Mouse (Mus musculus) embryonic facial prominence, embryonic 14.5 days (tissue): ENCODE data around the gene Atg16l1. TPM values are rescaled to one million over a fixed set of nuclear protein-coding genes. Genes with fewer than 3 reads are reported as not detected.

ENCODE experiments used
- ATAC-seq: fragments of 200-750 bp; cut with Nextera tagmentation; 2 replicates; pipeline ENCODE4 v1.8.0; 2017; ENCODE audit warnings: low read depth, moderate number of reproducible peaks, moderate TSS enrichment
- DNase-seq: peaks from one replicate; pipeline ENCODE4 v3.0.0-alpha.2; 2015; ENCODE audit warnings: low spot score
- H3K27ac ChIP-seq: fragments of 300-500 bp; sonication (generic); replicated peaks from 2 replicates; pipeline ENCODE4 v1.5.1; 2014; ENCODE audit warnings: low read depth, mild to moderate bottlenecking, low read length, moderate library complexity
- H3K27me3 ChIP-seq: fragments of 300-500 bp; sonication (generic); replicated peaks from 2 replicates; pipeline ENCODE4 v1.6.1; 2014; ENCODE audit warnings: low read length; ENCODE audit not compliant: control insufficient read depth, insufficient read depth
- H3K36me3 ChIP-seq: fragments of 300-500 bp; sonication (generic); 2 replicates; pipeline ENCODE4 v1.6.1; 2014; ENCODE audit warnings: low read length, mixed read lengths; ENCODE audit not compliant: control insufficient read depth, insufficient read depth
- H3K4me1 ChIP-seq: fragments of 300-500 bp; sonication (generic); 2 replicates; pipeline ENCODE4 v1.6.1; 2014; ENCODE audit warnings: antibody characterized with exemption, low read length; ENCODE audit not compliant: control insufficient read depth, insufficient read depth
- H3K4me2 ChIP-seq: fragments of 300-500 bp; sonication (generic); 2 replicates; pipeline ENCODE4 v1.6.1; 2014; ENCODE audit warnings: low read depth, mild to moderate bottlenecking, low read length, moderate library complexity, mixed read lengths
- H3K4me3 ChIP-seq: fragments of 300-500 bp; sonication (generic); 2 replicates; pipeline ENCODE4 v1.5.1; 2014; ENCODE audit warnings: low read depth, mild to moderate bottlenecking, low read length
- H3K9ac ChIP-seq: fragments of 300-500 bp; sonication (generic); 2 replicates; pipeline ENCODE4 v1.6.1; 2014; ENCODE audit warnings: low read depth, mild to moderate bottlenecking, low read length, moderate library complexity, mixed read lengths
- H3K9me3 ChIP-seq: fragments of 300-500 bp; sonication (generic); 2 replicates; pipeline ENCODE4 v1.6.1; 2016; ENCODE audit warnings: low read length; ENCODE audit not compliant: control insufficient read depth
- WGBS: fragments of 180-500 bp; shearing (Covaris S2); extraction: QIAGEN DNeasy Blood & Tissue Kit; methylation state at CpG from one replicate; pipeline ENCODE4 v1.1.7; 2014; 5-methylcytosine and 5-hydroxymethylcytosine counted together
- polyA plus RNA-seq: library from polyadenylated mRNA; unstranded; fragments of >200 nt; fragmentation: Nextera tagmentation; extraction: Ambion mirVana; gene quantifications from 2 replicates; pipeline ENCODE4 v1.2.1, GENCODE M21; 2014

Atg16l1 gene
- polyA plus RNA-seq, 1 experiment from 2014 or later: 27.9 TPM

- Histone ChIP-seq H3K27ac (no peak overlapping the region), H3K9ac (no peak overlapping the region), H3K4me3 (no peak overlapping the region), H3K4me1 (no peaks in the 10 kb centered on the region), H3K9me3 (no peaks in the 10 kb centered on the region), H3K4me2 (no peak overlapping the region), H3K27me3 (no peaks in the 10 kb centered on the region), H3K36me3 (peaks cover 83% of the 10 kb centered on the region)
- 65% methylated on average over 7 of the region's 7 CpGs for WGBS
- ATAC-seq: peak; percentile 67; the same call in 1 of the 2 replicates
- DNase-seq: peak; percentile 64
These were observed 30.6 kb downstream of the Atg16l1 start for GRCm38 (mm10) chr1:87786251-87786650.

GRCm38 (mm10) chr1:87789665-87790064, 34.0 kb downstream of the Atg16l1 start:
- no peaks in the 10 kb centered on the region for H3K4me1 ChIP-seq
- no peaks in the 10 kb centered on the region for H3K27me3 ChIP-seq
- H3K4me2 ChIP-seq: no peak overlapping the region
- DNase-seq (no peak), ATAC-seq (no peak)
- 92% methylated on average over 8 of the region's 8 CpGs for WGBS
- H3K36me3 ChIP-seq: peaks cover 84% of the 10 kb centered on the region
- H3K4me3 ChIP-seq: no peak overlapping the region
- no peak overlapping the region for H3K27ac ChIP-seq
- no peak overlapping the region for H3K9ac ChIP-seq
- no peaks in the 10 kb centered on the region for H3K9me3 ChIP-seq

GRCm38 (mm10) chr1:87792438-87793137, 36.9 kb downstream of the Atg16l1 start:
- H3K27me3 ChIP-seq: no peaks in the 10 kb centered on the region

GRCm38 (mm10) chr1:87793138-87793449, 37.4 kb downstream of the Atg16l1 start:
- DNase-seq (no peak), ATAC-seq (no peak)
- Histone ChIP-seq H3K36me3 (peaks cover 65% of the 10 kb centered on the region), H3K9me3 (no peaks in the 10 kb centered on the region), H3K4me3 (no peak overlapping the region), H3K27ac (no peak overlapping the region), H3K4me1 (no peaks in the 10 kb centered on the region), H3K27me3 (no peaks in the 10 kb centered on the region), H3K9ac (no peak overlapping the region), H3K4me2 (no peak overlapping the region)
- WGBS: 93% methylated on average over 6 of the region's 6 CpGs

More at GRCm38 (mm10) chr1:87792438-87793137, 36.9 kb downstream of the Atg16l1 start:
- DNase-seq: no peak
- H3K4me1 ChIP-seq: no peaks in the 10 kb centered on the region
- H3K4me2 ChIP-seq: no peak overlapping the region
- H3K9ac ChIP-seq: no peak overlapping the region
- H3K36me3 ChIP-seq: peaks cover 66% of the 10 kb centered on the region
- H3K4me3 ChIP-seq: no peak overlapping the region
- no peaks in the 10 kb centered on the region for H3K9me3 ChIP-seq
- no peak for ATAC-seq
- H3K27ac ChIP-seq: no peak overlapping the region
- 81% methylated on average over 4 of the region's 4 CpGs for WGBS

GRCm38 (mm10) chr1:87797702-87798101, 42.0 kb downstream of the Atg16l1 start:
- Histone ChIP-seq H3K4me2 (no peak overlapping the region), H3K27ac (no peak overlapping the region), H3K27me3 (no peaks in the 10 kb centered on the region), H3K9ac (no peak overlapping the region), H3K4me1 (no peaks in the 10 kb centered on the region), H3K9me3 (no peaks in the 10 kb centered on the region), H3K4me3 (no peak overlapping the region), H3K36me3 (peaks cover 28% of the 10 kb centered on the region; the same call in 1 of the 2 replicates)
- DNase-seq: no peak
- ATAC-seq: no peak
- WGBS: 95% methylated on average over 1 of the region's 1 CpGs

GRCm38 (mm10) chr1:87798306-87798705, 42.6 kb downstream of the Atg16l1 start:
- Histone ChIP-seq H3K36me3 (peaks cover 22% of the 10 kb centered on the region; the same call in 1 of the 2 replicates), H3K9me3 (no peaks in the 10 kb centered on the region), H3K27ac (no peak overlapping the region), H3K27me3 (no peaks in the 10 kb centered on the region), H3K4me2 (no peak overlapping the region), H3K9ac (no peak overlapping the region), H3K4me1 (no peaks in the 10 kb centered on the region), H3K4me3 (no peak overlapping the region)
- DNase-seq (no peak), ATAC-seq (no peak)
- WGBS: 72% methylated on average over 2 of the region's 2 CpGs

- H3K4me2 ChIP-seq: no peak within 1 kb of the TSS
- DNase-seq: peak; percentile 20
- no peaks in the 10 kb centered on the region for H3K36me3 ChIP-seq
- no peak within 1 kb of the TSS for H3K9ac ChIP-seq
- H3K27ac ChIP-seq: 0 out of 2 replicates have a peak within 1 kb of the TSS, but pooled peaks have one; percentile 15
- WGBS: 55% methylated on average over 6 of the region's 6 CpGs
- no peaks in the 10 kb centered on the region for H3K27me3 ChIP-seq
- no peaks in the 10 kb centered on the region for H3K9me3 ChIP-seq
- no peaks in the 10 kb centered on the region for H3K4me1 ChIP-seq
- no peak within 1 kb of the TSS for H3K4me3 ChIP-seq
- no peak; the same call in 1 of the 2 replicates for ATAC-seq
These were observed 47.9 kb downstream of the Atg16l1 start, which contains the start of gene Sag for GRCm38 (mm10) chr1:87803576-87803975. Gene Sag (plus strand): TSS chr1:87803680.

- H3K27ac ChIP-seq: no peak overlapping the region
- no peaks in the 10 kb centered on the region for H3K27me3 ChIP-seq
- 89% methylated on average over 1 of the region's 1 CpGs for WGBS
- no peaks in the 10 kb centered on the region for H3K9me3 ChIP-seq
- no peak overlapping the region for H3K4me2 ChIP-seq
- no peaks in the 10 kb centered on the region for H3K36me3 ChIP-seq
- DNase-seq: no peak
- ATAC-seq: no peak
- no peak overlapping the region for H3K4me3 ChIP-seq
- no peaks in the 10 kb centered on the region for H3K4me1 ChIP-seq
- H3K9ac ChIP-seq: no peak overlapping the region
These were observed 52.1 kb downstream of the Atg16l1 start for GRCm38 (mm10) chr1:87807751-87808150.

- no peaks in the 10 kb centered on the region for H3K9me3 ChIP-seq
- H3K4me3 ChIP-seq: no peak overlapping the region
- DNase-seq: no peak
- H3K27me3 ChIP-seq: no peaks in the 10 kb centered on the region
- H3K27ac ChIP-seq: no peak overlapping the region
- H3K36me3 ChIP-seq: no peaks in the 10 kb centered on the region
- 78% methylated on average over 7 of the region's 7 CpGs for WGBS
- no peak overlapping the region for H3K4me2 ChIP-seq
- no peak for ATAC-seq
- H3K9ac ChIP-seq: no peak overlapping the region
- no peaks in the 10 kb centered on the region; the same call in 1 of the 2 replicates for H3K4me1 ChIP-seq
These were observed 55.7 kb downstream of the Atg16l1 start for GRCm38 (mm10) chr1:87811391-87811790.
